Mouse (Mus musculus) testis, adult 2 months (tissue): ENCODE results near the gene Ccdc163.

Source experiments
- CTCF ChIP-seq: fragments of 200-500 bp; IDR thresholded peaks from 2 replicates; pipeline ENCODE4 v1.5.1; 2012; ENCODE audit warnings: low read depth, mild to moderate bottlenecking, inconsistent platforms, low read length, moderate library complexity; ENCODE audit not compliant: control insufficient read depth, insufficient read depth, insufficient replicate concordance
- POLR2A ChIP-seq: fragments of 200-500 bp; IDR thresholded peaks from 2 replicates; pipeline ENCODE4 v1.6.1; 2012; ENCODE audit warnings: low read depth, mild to moderate bottlenecking, inconsistent platforms, low read length, moderate library complexity; ENCODE audit not compliant: control insufficient read depth

DNA sequence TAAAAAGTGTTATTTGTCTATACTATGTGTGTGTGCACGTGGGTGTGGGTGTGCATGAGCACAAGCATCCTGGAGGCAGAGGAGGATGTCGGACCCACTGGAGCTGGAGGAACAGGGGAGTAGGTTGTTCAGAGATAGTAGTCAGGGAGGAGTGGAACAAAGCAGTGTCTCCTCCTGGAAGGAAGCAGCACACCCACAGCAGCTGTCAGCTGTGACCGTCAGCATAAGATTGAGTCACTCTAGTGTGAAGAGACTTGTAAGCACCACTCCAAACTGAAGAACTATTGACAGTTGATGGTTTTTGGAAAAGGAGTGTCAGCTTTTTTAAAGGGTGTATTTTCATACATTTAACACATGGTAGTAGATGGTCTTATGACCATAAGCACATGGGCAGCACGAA, 41.7 kb upstream of the Ccdc163 start:
- TF ChIP-seq POLR2A (no peak), CTCF (no peak)
